Mouse (Mus musculus) layer of hippocampus, adult 2 months (tissue): ENCODE data around the gene Ptprg. TPM values are rescaled to one million over a fixed set of nuclear protein-coding genes. Genes with fewer than 3 reads are reported as not detected.
A peak's percentile ranks its signal among the peaks of the same experiment; 100 is the strongest.
"Not testable (repeated sequence)": the region's sequence is repeated elsewhere in the genome, so short reads cannot be mapped to it uniquely, and the experiment has no call there.

Source experiments
- DNase-seq, 2 experiments: peaks; one replicate each; pipeline ENCODE4 v3.0.0; 2022; ENCODE audit warnings: low spot score in 2 of 2
- H3K27ac ChIP-seq: fragments of 200-600 bp; 2 replicates; pipeline ENCODE4 v1.8.1; 2022
- H3K4me3 ChIP-seq: fragments of 200-600 bp; 2 replicates; pipeline ENCODE4 v1.8.1; 2022; ENCODE audit warnings: mild to moderate bottlenecking
- CTCF ChIP-seq: fragments of 200-600 bp; conservative IDR thresholded peaks from 2 replicates; pipeline ENCODE4 v1.8.1; 2022; ENCODE audit warnings: antibody characterized with exemption, mild to moderate bottlenecking, moderate library complexity
- total RNA-seq, 2 experiments: library from RNA; stranded (reverse); gene quantifications; 2 replicates each; pipeline ENCODE4 v1.2.3; 2021

The Ptprg gene
- total RNA-seq, 2 experiments from 2014 or later: 106 to 112 TPM

- no peak for DNase-seq
- Histone ChIP-seq H3K27ac (peak overlapping the region; percentile 82; the same call in 1 of the 2 replicates), H3K4me3 (no peak overlapping the region)
- no peak for TF ChIP-seq CTCF
Observed at GRCm38 (mm10) chr14:11774476-11775037, 221.2 kb downstream of the Ptprg start.

- DNase-seq: no peak
- H3K4me3 ChIP-seq: no peak overlapping the region; the same call in 1 of the 2 replicates
- peak overlapping the region; percentile 82 for H3K27ac ChIP-seq
- TF ChIP-seq CTCF: no peak
Observed at GRCm38 (mm10) chr14:11775204-11775603, 221.9 kb downstream of the Ptprg start.

GRCm38 (mm10) chr14:11775951-11776495 is 222.7 kb downstream of the Ptprg start:
- no peak for DNase-seq
- Histone ChIP-seq H3K27ac (peak overlapping the region; percentile 82; the same call in 1 of the 2 replicates), H3K4me3 (no peak overlapping the region)
- TF ChIP-seq CTCF: no peak

- Histone ChIP-seq H3K4me3 (no peak overlapping the region), H3K27ac (no peak overlapping the region)
- TF ChIP-seq CTCF: no peak
- no peak for DNase-seq
Observed at GRCm38 (mm10) chr14:11776566-11776965, 223.2 kb downstream of the Ptprg start.

GRCm38 (mm10) chr14:11791190-11791589 is 237.9 kb downstream of the Ptprg start:
- DNase-seq: no peak
- Histone ChIP-seq H3K27ac (no peak overlapping the region), H3K4me3 (no peak overlapping the region)
- TF ChIP-seq CTCF: no peak

- no peak for DNase-seq
- Histone ChIP-seq H3K4me3 (no peak overlapping the region), H3K27ac (no peak overlapping the region)
- TF ChIP-seq CTCF: 0 out of 2 replicates have a peak, but pooled peaks have one; percentile 8
Observed at GRCm38 (mm10) chr14:11793847-11794246, 240.5 kb downstream of the Ptprg start.

GRCm38 (mm10) chr14:11802355-11803035 is 249.2 kb downstream of the Ptprg start:
- no peak overlapping the region for H3K27ac ChIP-seq
- no peak overlapping the region for H3K4me3 ChIP-seq
- no peak for DNase-seq
- TF ChIP-seq CTCF: no peak

GRCm38 (mm10) chr14:11806674-11807073 is 253.3 kb downstream of the Ptprg start:
- DNase-seq: no peak
- Histone ChIP-seq H3K4me3 (no peak overlapping the region), H3K27ac (no peak overlapping the region)
- peak; percentile 74 for TF ChIP-seq CTCF

GRCm38 (mm10) chr14:11807465-11807864 is 254.1 kb downstream of the Ptprg start:
- no peak for DNase-seq
- no peak overlapping the region for H3K4me3 ChIP-seq
- TF ChIP-seq CTCF: no peak
- no peak overlapping the region for H3K27ac ChIP-seq

GRCm38 (mm10) chr14:11811142-11811761 is 257.9 kb downstream of the Ptprg start:
- no peak for TF ChIP-seq CTCF
- DNase-seq: peak in 1 of 2 experiments; percentile 12
- Histone ChIP-seq H3K27ac (peak overlapping the region; percentile 64), H3K4me3 (no peak overlapping the region)

GRCm38 (mm10) chr14:11812291-11812690 is 259.0 kb downstream of the Ptprg start:
- peak overlapping the region; percentile 64; the same call in 1 of the 2 replicates for H3K27ac ChIP-seq
- H3K4me3 ChIP-seq: no peak overlapping the region
- DNase-seq: no peak
- TF ChIP-seq CTCF: no peak

- not testable (repeated sequence) for H3K4me3 ChIP-seq, DNase-seq, H3K27ac ChIP-seq
Observed at GRCm38 (mm10) chr14:11814811-11815210, 261.5 kb downstream of the Ptprg start.

- TF ChIP-seq CTCF: no peak
- Histone ChIP-seq H3K27ac (no peak overlapping the region), H3K4me3 (no peak overlapping the region)
- DNase-seq: no peak
Observed at GRCm38 (mm10) chr14:11817236-11817635, 263.9 kb downstream of the Ptprg start.
